Mouse (Mus musculus) neutrophil, adult 5-6 weeks (primary cell): Measurements from ENCODE around the gene Cyp39a1. TPM values are rescaled to one million over a fixed set of nuclear protein-coding genes. Genes with fewer than 3 reads are reported as not detected.

Experiments
- ATAC-seq: fragments of 151-379, 151-347 bp; 2 replicates; pipeline ENCODE4 v1.8.0; 2017; ENCODE audit warnings: mild to moderate bottlenecking, moderate TSS enrichment; ENCODE audit not compliant: insufficient number of reproducible peaks, poor library complexity, low FRiP score, severe bottlenecking; ENCODE audit errors: extremely low read depth
- total RNA-seq: library from RNA; stranded (forward); fragments of 200-1000 nt; gene quantifications from 2 replicates; pipeline ENCODE4 v1.2.3, GENCODE M21; 2017

Gene Cyp39a1
- total RNA-seq, 1 experiment from 2014 or later: 8.6 TPM

- ATAC-seq: no peak
Measured at GRCm38 (mm10) chr17:43675228-43675627, 8.0 kb downstream of the Cyp39a1 start.

- ATAC-seq: peak; percentile 33; the same call in 1 of the 2 replicates
Measured at GRCm38 (mm10) chr17:43676241-43676640, 9.0 kb downstream of the Cyp39a1 start.

- peak; percentile 58; the same call in 1 of the 2 replicates for ATAC-seq
Measured at GRCm38 (mm10) chr17:43677317-43677716, 10.1 kb downstream of the Cyp39a1 start.

GRCm38 (mm10) chr17:43684086-43684485, 16.9 kb downstream of the Cyp39a1 start:
- ATAC-seq: no peak

GRCm38 (mm10) chr17:43684638-43685037, 17.4 kb downstream of the Cyp39a1 start:
- ATAC-seq: no peak

GRCm38 (mm10) chr17:43689591-43689990, 22.4 kb downstream of the Cyp39a1 start:
- no peak for ATAC-seq

GRCm38 (mm10) chr17:43698997-43699649, 31.9 kb downstream of the Cyp39a1 start:
- ATAC-seq: peak; percentile 61; the same call in 1 of the 2 replicates

- no peak for ATAC-seq
Measured at GRCm38 (mm10) chr17:43701060-43701459, 33.8 kb downstream of the Cyp39a1 start.

- ATAC-seq: no peak
Measured at GRCm38 (mm10) chr17:43704216-43704930, 37.1 kb downstream of the Cyp39a1 start.

- ATAC-seq: no peak
Measured at GRCm38 (mm10) chr17:43706749-43707148, 39.5 kb downstream of the Cyp39a1 start.

GRCm38 (mm10) chr17:43707254-43707653, 40.0 kb downstream of the Cyp39a1 start:
- ATAC-seq: no peak

- no peak for ATAC-seq
Measured at GRCm38 (mm10) chr17:43711557-43712352, 44.5 kb downstream of the Cyp39a1 start.

GRCm38 (mm10) chr17:43714191-43714590, 47.0 kb downstream of the Cyp39a1 start:
- no peak for ATAC-seq

GRCm38 (mm10) chr17:43716601-43717000, 49.4 kb downstream of the Cyp39a1 start:
- no peak for ATAC-seq

GRCm38 (mm10) chr17:43719401-43719800, 52.2 kb downstream of the Cyp39a1 start:
- ATAC-seq: no peak

- no peak for ATAC-seq
Measured at GRCm38 (mm10) chr17:43724480-43724879, 57.3 kb downstream of the Cyp39a1 start.

- ATAC-seq: no peak
Measured at GRCm38 (mm10) chr17:43731327-43731726, 64.1 kb downstream of the Cyp39a1 start.

GRCm38 (mm10) chr17:43731976-43732375, 64.8 kb downstream of the Cyp39a1 start:
- ATAC-seq: no peak

- no peak for ATAC-seq
Measured at GRCm38 (mm10) chr17:43734252-43734651, 67.0 kb downstream of the Cyp39a1 start.

GRCm38 (mm10) chr17:43743933-43744332, 76.7 kb downstream of the Cyp39a1 start:
- no peak for ATAC-seq
